Mouse (Mus musculus) MEL-GATA-1-ER (cell line): ENCODE results near the gene Hs1bp3.

Experiments
- DNase-seq: peaks from one replicate; pipeline ENCODE4 v3.0.0-alpha.2; 2012; ENCODE audit warnings: low read depth; ENCODE audit errors: extremely low read depth

Gene Hs1bp3

GRCm38 (mm10) chr12:8362400-8362799 is 49.2 kb downstream of the Hs1bp3 start:
- DNase-seq: no peak

DNA sequence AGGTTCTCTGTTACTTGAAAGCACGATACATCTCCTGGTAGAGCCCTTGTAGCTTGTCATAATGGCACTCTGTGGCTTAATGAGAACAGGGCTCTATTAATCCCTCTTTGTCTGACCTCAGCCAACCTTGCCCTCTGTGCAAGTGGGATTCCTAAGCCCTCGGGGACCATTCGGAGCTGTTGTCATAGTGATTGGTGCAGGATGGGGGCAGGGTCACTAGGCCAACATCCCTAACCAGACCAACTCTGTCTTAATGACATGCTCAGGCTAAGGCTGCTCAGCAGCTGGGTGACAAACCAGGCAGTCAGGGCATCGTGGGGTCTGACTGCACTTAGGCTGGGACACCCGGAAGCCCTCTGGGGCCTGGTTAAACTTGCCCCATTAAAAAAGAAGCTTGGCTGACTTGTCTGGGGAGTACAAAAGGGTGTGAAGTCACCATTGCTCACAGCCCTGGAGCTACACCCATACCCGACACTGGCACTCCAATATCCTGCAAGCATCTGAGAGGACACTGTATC is 51.1 kb downstream of the Hs1bp3 start:
- no peak for DNase-seq

DNA sequence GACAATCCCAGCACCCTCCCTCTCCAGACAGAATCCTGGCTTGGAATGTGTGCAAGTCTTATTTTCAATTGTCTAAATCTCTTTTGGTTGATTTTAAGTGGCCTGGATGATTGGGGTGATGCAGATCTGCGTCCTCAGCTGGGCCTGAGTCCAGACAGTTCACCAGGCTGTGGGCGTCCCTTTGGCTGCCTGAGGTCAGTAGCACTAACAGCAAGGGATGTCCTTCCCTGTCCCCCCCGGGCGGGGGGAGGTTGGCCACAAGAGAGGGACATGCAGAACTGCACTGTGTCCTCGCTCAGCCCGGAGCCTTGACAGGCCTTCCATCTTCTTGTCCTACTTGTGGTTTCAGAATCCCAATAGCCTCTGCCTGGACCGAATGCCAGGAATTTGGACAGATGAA is 52.1 kb downstream of the Hs1bp3 start:
- no peak for DNase-seq

GRCm38 (mm10) chr12:8365905-8366576 is 52.8 kb downstream of the Hs1bp3 start:
- no peak for DNase-seq

- no peak for DNase-seq
These were observed 53.5 kb downstream of the Hs1bp3 start for GRCm38 (mm10) chr12:8366688-8367087.

GRCm38 (mm10) chr12:8371746-8372510 is 58.7 kb downstream of the Hs1bp3 start:
- DNase-seq: no peak

DNA sequence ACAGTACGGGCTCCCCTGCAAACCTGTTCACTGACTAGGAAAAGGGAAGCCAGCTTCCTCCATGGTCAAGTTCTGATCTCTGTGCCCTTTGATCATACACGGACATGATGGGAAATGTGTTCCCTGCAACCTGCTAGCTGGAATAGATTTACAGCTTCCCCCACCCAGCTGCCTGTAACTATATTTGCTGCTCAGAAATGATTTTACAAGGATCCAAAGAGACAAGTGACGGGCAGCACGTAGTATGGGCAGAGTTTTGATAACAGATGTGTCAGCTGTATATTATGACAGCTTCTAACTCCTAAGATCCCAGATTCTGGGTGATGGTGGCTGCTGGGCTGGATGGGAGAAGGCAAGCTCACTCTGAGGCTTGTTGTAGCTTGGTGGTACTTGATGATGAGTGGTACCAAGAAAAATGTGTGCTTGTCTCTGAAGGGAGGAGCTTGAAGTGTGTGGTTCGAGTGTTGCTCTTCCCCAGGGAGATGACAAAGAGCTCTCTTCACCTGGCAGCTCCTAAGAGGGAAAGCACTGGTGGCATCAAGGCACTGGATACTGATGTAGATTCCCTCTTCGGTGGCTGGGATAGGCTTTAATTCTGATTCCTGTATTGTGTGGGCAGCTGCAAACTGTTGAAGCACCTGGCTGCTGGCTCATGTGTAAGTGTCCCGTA is 59.4 kb downstream of the Hs1bp3 start:
- DNase-seq: no peak

- DNase-seq: no peak
These were observed 60.5 kb downstream of the Hs1bp3 start for GRCm38 (mm10) chr12:8373741-8374140.

DNA sequence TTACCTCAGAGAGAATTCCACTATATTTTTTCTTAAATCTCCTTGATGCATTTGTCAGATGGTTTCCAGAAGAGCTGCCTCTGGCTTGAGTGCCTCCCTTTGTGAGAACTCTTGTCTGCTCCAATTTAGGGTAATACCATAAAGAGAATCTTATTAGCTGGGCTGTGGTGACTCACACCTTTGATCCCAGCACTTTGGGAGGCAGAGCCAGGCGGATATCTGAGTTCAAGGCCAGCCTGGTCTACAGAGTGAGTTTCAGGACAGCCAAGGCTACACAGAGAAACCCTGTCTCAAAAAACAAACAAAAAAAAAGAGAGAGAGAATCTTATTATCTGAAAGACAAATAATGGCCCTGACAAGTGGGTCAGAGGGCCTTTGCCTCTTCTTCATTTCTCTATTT is 63.9 kb downstream of the Hs1bp3 start:
- no peak for DNase-seq

GRCm38 (mm10) chr12:8377955-8378620 is 64.9 kb downstream of the Hs1bp3 start:
- DNase-seq: no peak

GRCm38 (mm10) chr12:8379795-8380521 is 66.7 kb downstream of the Hs1bp3 start:
- DNase-seq: no peak

- no peak for DNase-seq
These were observed 67.7 kb downstream of the Hs1bp3 start for GRCm38 (mm10) chr12:8380944-8381343.

DNA sequence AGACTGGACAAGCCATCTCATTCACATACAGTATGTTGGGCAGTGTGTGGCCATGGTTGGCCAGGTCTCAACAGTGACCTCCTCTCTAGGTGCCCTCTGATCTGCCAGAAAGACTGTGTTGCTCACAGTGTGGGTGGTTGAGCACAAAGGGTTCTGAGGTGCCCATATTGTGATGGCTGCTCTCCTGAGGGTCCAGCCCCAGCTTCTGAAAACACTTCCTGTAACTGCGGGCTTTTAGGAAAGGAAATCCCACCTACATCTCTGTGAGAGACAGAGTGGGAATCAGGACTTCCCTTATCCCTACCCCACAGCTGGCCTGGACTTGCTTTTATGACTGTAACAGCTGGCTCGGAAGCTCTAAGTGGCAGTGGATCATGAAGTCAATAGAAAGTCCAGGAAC is 68.7 kb downstream of the Hs1bp3 start:
- no peak for DNase-seq

- no peak for DNase-seq
These were observed 70.6 kb downstream of the Hs1bp3 start for GRCm38 (mm10) chr12:8383822-8384221.

GRCm38 (mm10) chr12:8386451-8387011 is 73.3 kb downstream of the Hs1bp3 start:
- no peak for DNase-seq

- DNase-seq: no peak
These were observed 74.0 kb downstream of the Hs1bp3 start for GRCm38 (mm10) chr12:8387281-8387680.

DNA sequence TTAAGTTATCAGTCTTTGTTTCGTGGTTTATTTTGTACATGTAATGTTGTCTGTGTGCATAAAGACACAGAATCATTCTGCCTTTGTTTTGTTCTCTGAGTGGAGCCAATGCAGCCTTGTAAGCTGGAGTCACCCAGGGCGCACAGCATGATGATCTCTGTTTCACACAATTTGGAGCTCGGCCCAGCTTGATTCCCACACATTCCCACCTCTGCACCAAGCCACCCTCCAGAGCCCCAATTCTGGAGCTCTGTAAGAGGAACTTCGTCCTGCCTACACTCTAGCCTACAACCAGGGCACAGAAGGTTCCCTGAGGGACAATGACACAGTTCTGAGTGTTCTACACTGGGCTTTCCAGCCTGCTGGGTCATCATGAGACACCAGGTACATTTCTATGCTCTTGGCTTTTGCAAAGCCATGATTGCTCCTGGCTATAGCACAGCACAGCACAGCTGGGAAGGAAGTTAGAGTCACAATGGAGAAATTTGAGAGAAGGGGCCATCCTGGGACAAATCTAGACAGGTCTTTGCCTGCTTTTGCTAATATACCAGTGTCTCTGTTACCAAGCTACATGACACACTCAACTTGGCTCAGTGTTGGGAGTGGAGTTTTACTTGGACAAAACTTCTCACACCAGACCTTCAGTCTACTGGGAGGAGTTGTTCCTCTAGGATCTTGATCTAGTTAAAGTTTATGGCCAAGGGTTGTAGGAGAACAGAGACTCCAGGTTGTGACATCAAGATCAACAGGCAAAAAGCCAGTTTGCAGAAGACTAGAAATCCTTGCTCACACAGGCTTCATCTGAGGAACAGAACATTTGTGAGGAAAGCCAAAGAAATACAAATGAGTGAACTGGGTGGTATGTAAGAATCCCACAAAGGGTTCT is 75.5 kb downstream of the Hs1bp3 start:
- DNase-seq: no peak

GRCm38 (mm10) chr12:8393226-8393625 is 80.0 kb downstream of the Hs1bp3 start:
- no peak for DNase-seq
